Mouse (Mus musculus) hindbrain, embryonic 16.5 days (tissue): ENCODE data around the gene Znrf3. TPM values are rescaled to one million over a fixed set of nuclear protein-coding genes. Genes with fewer than 3 reads are reported as not detected.

Experiments used
- ATAC-seq: fragments of 200-750 bp; cut with Nextera tagmentation; 2 replicates; pipeline ENCODE4 v1.8.0; 2017; ENCODE audit warnings: moderate TSS enrichment, moderate library complexity
- H3K27ac ChIP-seq: fragments of 300-500 bp; sonication (generic); 2 replicates; pipeline ENCODE4 v1.5.1; 2014; ENCODE audit warnings: low read depth, mild to moderate bottlenecking, control low read depth, low read length, moderate library complexity
- H3K27me3 ChIP-seq: fragments of 300-500 bp; sonication (generic); replicated peaks from 2 replicates; pipeline ENCODE4 v1.6.1; 2014; ENCODE audit warnings: low read length; ENCODE audit not compliant: control insufficient read depth, insufficient read depth
- H3K36me3 ChIP-seq: fragments of 300-500 bp; sonication (generic); 2 replicates; pipeline ENCODE4 v1.6.1; 2014; ENCODE audit warnings: mild to moderate bottlenecking, low read length, moderate library complexity, mixed read lengths; ENCODE audit not compliant: control insufficient read depth, insufficient read depth
- H3K4me1 ChIP-seq: fragments of 300-500 bp; sonication (generic); 2 replicates; pipeline ENCODE4 v1.6.1; 2014; ENCODE audit warnings: low read depth, low read length; ENCODE audit not compliant: control insufficient read depth, insufficient read depth
- H3K4me2 ChIP-seq: fragments of 300-500 bp; sonication (generic); 2 replicates; pipeline ENCODE4 v1.6.1; 2014; ENCODE audit warnings: mild to moderate bottlenecking, low read length, control low read depth, moderate library complexity
- H3K4me3 ChIP-seq: fragments of 300-500 bp; sonication (generic); 2 replicates; pipeline ENCODE4 v1.5.1; 2014; ENCODE audit warnings: mild to moderate bottlenecking, low read length, control low read depth, moderate library complexity
- H3K9ac ChIP-seq: fragments of 300-500 bp; sonication (generic); 2 replicates; pipeline ENCODE4 v1.6.1; 2014; ENCODE audit warnings: low read depth, mild to moderate bottlenecking, control low read depth, low read length, moderate library complexity
- H3K9me3 ChIP-seq: fragments of 300-500 bp; sonication (generic); 2 replicates; pipeline ENCODE4 v1.6.1; 2014; ENCODE audit warnings: mild to moderate bottlenecking, low read length, moderate library complexity; ENCODE audit not compliant: control insufficient read depth
- WGBS: fragments of 180-500 bp; shearing (Covaris S2); extraction: QIAGEN DNeasy Blood & Tissue Kit; methylation state at CpG from one replicate; pipeline ENCODE4 v1.1.7; 2014; 5-methylcytosine and 5-hydroxymethylcytosine counted together
- polyA plus RNA-seq: library from polyadenylated mRNA; unstranded; fragments of >200 nt; fragmentation: Nextera tagmentation; extraction: Ambion mirVana; gene quantifications from 2 replicates; pipeline ENCODE4 v1.2.1, GENCODE M21; 2015

The Znrf3 gene
- polyA plus RNA-seq, 1 experiment from 2014 or later = 8.1 TPM

DNA sequence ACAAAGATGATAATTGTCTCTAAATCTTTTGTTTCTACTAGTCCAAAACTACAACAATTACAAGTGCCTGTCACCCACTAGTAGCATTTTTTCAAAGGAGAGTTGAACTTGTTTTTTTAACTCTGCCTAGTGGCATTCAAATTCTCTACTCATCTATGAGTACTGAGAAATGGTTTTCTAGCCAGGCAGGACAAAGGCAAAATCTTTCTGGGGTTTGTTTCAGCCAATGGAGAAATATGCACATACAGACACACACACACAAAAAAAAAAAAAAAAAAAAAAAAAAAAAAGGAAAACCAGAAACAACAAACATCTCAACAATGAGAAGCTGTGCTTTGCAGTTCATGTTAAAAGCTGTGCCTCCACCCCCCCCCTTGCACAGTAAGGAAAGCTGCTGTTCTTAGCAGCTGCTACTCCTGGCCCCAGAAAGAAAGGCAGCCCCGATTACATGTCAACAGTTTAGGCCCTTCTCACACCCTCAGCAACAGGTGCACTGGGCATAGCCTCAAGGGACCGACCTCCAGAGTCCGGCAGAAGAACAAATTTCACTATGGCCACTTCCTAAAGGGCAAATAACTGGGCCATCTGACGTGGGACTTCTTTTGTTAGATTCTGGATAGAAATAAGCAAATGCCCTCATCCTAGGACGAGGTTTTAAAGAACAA lies 167.2 kb downstream of the Znrf3 start:
- no peak for ATAC-seq

GRCm38 (mm10) chr11:5275216-5275615 lies 169.4 kb downstream of the Znrf3 start:
- H3K36me3 ChIP-seq = no peaks in the 10 kb centered on the region
- H3K27me3 ChIP-seq = no peaks in the 10 kb centered on the region
- no peak for ATAC-seq
- WGBS = 80% methylated on average over 4 of the region's 4 CpGs
- H3K4me3 ChIP-seq = no peak overlapping the region
- no peak overlapping the region for H3K9ac ChIP-seq
- H3K4me2 ChIP-seq = no peak overlapping the region
- no peaks in the 10 kb centered on the region for H3K9me3 ChIP-seq
- no peak overlapping the region for H3K27ac ChIP-seq
- H3K4me1 ChIP-seq = peaks cover 3% of the 10 kb centered on the region; the same call in 1 of the 2 replicates

More for the DNA sequence above, 167.2 kb downstream of the Znrf3 start:
- H3K4me3 ChIP-seq = no peak overlapping the region
- H3K27me3 ChIP-seq = no peaks in the 10 kb centered on the region
- no peaks in the 10 kb centered on the region for H3K9me3 ChIP-seq
- no peak overlapping the region for H3K4me2 ChIP-seq
- H3K4me1 ChIP-seq = no peaks in the 10 kb centered on the region
- no peak overlapping the region for H3K27ac ChIP-seq
- H3K36me3 ChIP-seq = peaks cover 4% of the 10 kb centered on the region; the same call in 1 of the 2 replicates
- WGBS = 52% methylated on average over 5 of the region's 5 CpGs
- no peak overlapping the region for H3K9ac ChIP-seq

- 0 out of 2 replicates have a peak, but pooled peaks have one; percentile 27 for ATAC-seq
Observed at GRCm38 (mm10) chr11:5272536-5273234, 172.0 kb downstream of the Znrf3 start.

GRCm38 (mm10) chr11:5272066-5272360 lies 172.6 kb downstream of the Znrf3 start:
- Histone ChIP-seq H3K27me3 (no peaks in the 10 kb centered on the region), H3K4me1 (peaks cover 3% of the 10 kb centered on the region; the same call in 1 of the 2 replicates), H3K9ac (no peak overlapping the region), H3K9me3 (no peaks in the 10 kb centered on the region), H3K27ac (no peak overlapping the region), H3K4me2 (no peak overlapping the region), H3K36me3 (no peaks in the 10 kb centered on the region), H3K4me3 (no peak overlapping the region)
- WGBS = 55% methylated on average over 4 of the region's 4 CpGs
- ATAC-seq = no peak

More at GRCm38 (mm10) chr11:5272536-5273234, 172.0 kb downstream of the Znrf3 start:
- Histone ChIP-seq H3K9ac (no peak overlapping the region), H3K27ac (no peak overlapping the region), H3K4me2 (no peak overlapping the region), H3K4me3 (no peak overlapping the region), H3K9me3 (no peaks in the 10 kb centered on the region), H3K36me3 (no peaks in the 10 kb centered on the region), H3K27me3 (no peaks in the 10 kb centered on the region), H3K4me1 (peaks cover 3% of the 10 kb centered on the region; the same call in 1 of the 2 replicates)
- 81% methylated on average over 9 of the region's 9 CpGs for WGBS

GRCm38 (mm10) chr11:5271274-5272065 lies 173.2 kb downstream of the Znrf3 start:
- WGBS = 37% methylated on average over 9 of the region's 9 CpGs
- H3K27me3 ChIP-seq = no peaks in the 10 kb centered on the region
- no peak overlapping the region for H3K4me3 ChIP-seq
- H3K9me3 ChIP-seq = no peaks in the 10 kb centered on the region
- ATAC-seq = no peak
- H3K27ac ChIP-seq = peak overlapping the region; percentile 36; the same call in 1 of the 2 replicates
- no peak overlapping the region for H3K4me2 ChIP-seq
- H3K36me3 ChIP-seq = no peaks in the 10 kb centered on the region
- H3K4me1 ChIP-seq = peaks cover 3% of the 10 kb centered on the region; the same call in 1 of the 2 replicates
- H3K9ac ChIP-seq = no peak overlapping the region

DNA sequence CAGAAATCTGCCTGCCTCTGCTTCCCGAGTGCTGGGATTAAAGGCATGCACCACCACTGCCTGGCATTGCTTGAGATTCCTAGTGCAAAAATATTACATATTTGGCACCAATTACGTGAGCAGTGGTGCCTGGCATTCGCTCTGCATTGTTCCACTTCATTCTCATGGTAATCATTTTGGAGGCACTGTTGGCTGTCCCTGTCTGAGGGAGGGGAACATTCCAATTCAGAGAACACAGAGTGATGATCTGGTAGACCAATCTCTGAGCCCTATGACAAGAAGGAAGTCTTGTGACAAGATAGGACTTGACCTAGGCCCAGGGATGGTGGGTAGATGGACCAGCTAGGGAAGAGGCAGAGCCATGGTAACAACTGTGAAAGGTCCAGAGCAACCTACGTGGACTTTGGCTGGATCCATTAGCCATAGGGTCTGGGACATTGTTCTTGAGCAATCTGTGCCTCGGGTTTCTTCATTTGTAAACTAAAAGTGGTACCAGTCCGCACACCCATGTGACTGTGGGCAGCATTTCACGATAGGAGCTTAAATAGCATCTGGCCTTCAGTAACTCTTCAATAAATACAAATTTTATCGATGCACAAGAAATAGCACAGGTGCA lies 174.7 kb downstream of the Znrf3 start:
- Histone ChIP-seq H3K9ac (no peak overlapping the region), H3K4me3 (no peak overlapping the region), H3K27me3 (no peaks in the 10 kb centered on the region), H3K9me3 (no peaks in the 10 kb centered on the region), H3K4me2 (no peak overlapping the region), H3K4me1 (peaks cover 3% of the 10 kb centered on the region; the same call in 1 of the 2 replicates), H3K36me3 (no peaks in the 10 kb centered on the region), H3K27ac (no peak overlapping the region)
- WGBS = 82% methylated on average over 8 of the region's 8 CpGs
- no peak for ATAC-seq

DNA sequence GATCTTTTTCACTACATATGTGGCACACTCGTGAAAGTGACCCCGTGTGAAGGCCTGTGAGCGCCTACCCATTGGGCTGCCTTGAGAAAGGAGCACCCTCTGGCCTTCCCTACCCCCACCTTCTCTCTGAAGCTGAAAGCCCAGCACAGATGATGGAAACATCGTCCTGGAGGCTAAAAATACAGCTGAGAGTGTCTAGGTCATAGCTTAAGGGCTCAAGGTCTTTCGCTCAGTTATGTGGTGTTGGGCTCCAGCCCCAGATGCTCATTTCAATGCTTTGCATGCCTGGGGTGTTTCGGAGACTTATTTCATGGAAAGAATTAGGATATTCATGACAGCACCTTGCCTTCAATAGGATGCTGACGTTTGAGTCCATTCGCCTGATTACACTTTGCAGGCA lies 178.9 kb downstream of the Znrf3 start:
- Histone ChIP-seq H3K27me3 (0 out of 2 replicates have a peak, but pooled peaks cover 2% of the 10 kb centered on the region), H3K4me2 (no peak overlapping the region), H3K27ac (no peak overlapping the region), H3K9ac (no peak overlapping the region), H3K4me1 (no peaks in the 10 kb centered on the region; the same call in 1 of the 2 replicates), H3K36me3 (no peaks in the 10 kb centered on the region), H3K9me3 (no peaks in the 10 kb centered on the region), H3K4me3 (no peak overlapping the region)
- 82% methylated on average over 8 of the region's 8 CpGs for WGBS
- no peak for ATAC-seq

DNA sequence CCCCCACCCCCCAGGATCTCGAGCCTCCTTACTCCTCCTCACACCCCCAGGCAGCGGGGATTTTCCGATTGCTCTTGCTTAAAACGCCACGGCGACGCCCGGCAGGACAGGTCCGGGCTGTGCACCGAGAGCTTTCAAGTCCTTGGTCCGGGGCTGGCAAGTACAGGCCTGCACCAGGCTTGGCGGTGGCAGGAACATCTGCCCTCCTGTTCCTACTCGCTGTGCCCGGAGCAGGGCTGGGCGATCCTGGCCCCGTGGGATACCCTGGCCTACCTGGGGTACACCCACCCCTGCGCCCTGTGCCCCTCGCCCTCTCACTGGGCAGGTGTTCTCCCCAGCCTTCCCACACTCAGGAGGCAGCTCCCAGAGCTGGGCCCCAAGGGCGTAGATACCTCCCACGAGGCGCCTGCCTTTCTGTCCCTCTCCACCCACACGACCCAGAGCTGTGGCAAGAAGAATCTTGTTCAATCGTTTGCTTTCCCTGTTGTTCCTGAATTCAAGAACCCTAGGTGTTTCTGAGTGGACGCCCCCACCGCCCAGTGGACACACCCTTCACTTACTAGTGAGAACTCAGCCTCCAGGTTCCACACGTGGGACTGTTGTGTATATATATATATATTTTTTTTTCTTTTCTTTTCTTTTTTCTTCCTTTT lies 181.4 kb downstream of the Znrf3 start:
- H3K4me3 ChIP-seq = no peak overlapping the region
- no peak for ATAC-seq

More for the DNA sequence above, 181.4 kb downstream of the Znrf3 start:
- Histone ChIP-seq H3K9ac (no peak overlapping the region), H3K9me3 (no peaks in the 10 kb centered on the region), H3K36me3 (no peaks in the 10 kb centered on the region), H3K4me1 (no peaks in the 10 kb centered on the region; the same call in 1 of the 2 replicates), H3K4me2 (no peak overlapping the region), H3K27me3 (0 out of 2 replicates have a peak, but pooled peaks cover 2% of the 10 kb centered on the region), H3K27ac (no peak overlapping the region)
- 61% methylated on average over 26 of the region's 26 CpGs for WGBS
